Mouse (Mus musculus) left cerebral cortex, adult 9 months (tissue): ENCODE measurements around the gene Erf.

Source experiments
- DNase-seq, 2 experiments: peaks; one replicate each; pipeline ENCODE4 v3.0.0; 2022; ENCODE audit warnings: low spot score in 2 of 2

The Erf gene

GRCm38 (mm10) chr7:25209161-25209622 lies 41.4 kb downstream of the Erf start:
- DNase-seq: no peak

- DNase-seq: no peak
These were observed 44.3 kb downstream of the Erf start for GRCm38 (mm10) chr7:25206094-25206830.

GRCm38 (mm10) chr7:25205355-25206093 lies 45.0 kb downstream of the Erf start:
- no peak for DNase-seq

- DNase-seq: no peak
These were observed 46.9 kb downstream of the Erf start for GRCm38 (mm10) chr7:25203624-25204023.

- DNase-seq: no peak
These were observed 53.1 kb downstream of the Erf start for GRCm38 (mm10) chr7:25197384-25198018.

GRCm38 (mm10) chr7:25196107-25196506 lies 54.5 kb downstream of the Erf start:
- DNase-seq: no peak

- DNase-seq: no peak
These were observed 55.4 kb downstream of the Erf start for GRCm38 (mm10) chr7:25195148-25195547.
